Mouse (Mus musculus): ENCODE data around the gene Efhc1.

Efhc1 gene

DNA sequence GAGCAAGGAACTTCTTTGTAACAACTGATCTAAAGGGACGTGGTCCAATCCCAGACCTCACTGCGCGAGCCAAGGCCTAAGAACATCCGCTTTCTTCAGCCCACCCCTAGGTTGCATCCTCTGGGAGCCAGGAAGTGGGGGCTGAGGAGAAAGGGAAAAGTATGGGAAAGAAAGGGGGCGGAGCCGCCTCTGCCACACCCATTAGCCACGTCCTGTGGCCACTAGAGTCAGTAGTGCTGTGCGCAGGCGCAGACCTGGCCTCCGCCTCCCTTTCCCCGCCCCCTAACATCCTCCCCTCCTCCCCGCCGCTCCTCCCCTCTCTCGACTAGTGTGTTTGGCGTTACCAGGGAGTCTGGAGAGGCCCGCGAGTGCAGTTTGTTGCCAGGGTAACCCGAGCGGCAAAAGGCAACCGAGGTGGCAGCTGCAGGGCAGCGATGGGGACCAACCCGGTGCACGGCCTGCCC lies at the start of gene Efhc1:
Gene Efhc1, plus strand, starts transcription at position 327 of the 464 bp plus-strand sequence.
- DNase-seq (ENCODE audit: low read depth, low spot score), result no peak

DNA sequence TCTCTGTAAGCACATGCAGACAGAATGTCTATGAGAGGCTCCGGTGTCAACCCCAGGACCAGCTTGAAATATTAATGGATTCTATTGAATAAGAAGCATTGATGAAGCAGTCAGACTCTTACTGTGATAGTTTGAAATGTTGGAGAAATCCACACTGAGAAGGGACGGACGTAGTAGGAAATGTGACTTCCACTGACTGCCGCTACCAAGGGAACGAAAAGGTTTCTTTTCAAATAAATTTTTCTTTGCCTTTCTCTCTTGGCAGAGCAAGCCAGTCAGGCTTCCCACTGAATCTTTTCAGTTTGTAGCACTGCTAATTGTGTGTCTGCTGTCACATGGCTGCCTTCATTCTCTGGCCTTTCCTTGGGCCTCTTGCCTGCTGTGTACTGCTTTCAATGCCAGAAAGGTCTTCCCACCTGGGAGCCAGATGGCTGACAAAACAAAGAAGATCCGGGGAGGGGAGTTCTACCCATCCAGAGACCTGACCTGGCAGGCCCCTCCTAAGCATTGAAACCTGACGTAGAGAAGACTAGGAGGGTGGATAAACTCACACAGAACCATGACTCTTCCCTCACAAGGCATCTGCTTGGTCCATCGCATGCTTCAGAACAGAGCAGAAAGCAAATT lies 45.8 kb upstream of the Efhc1 start:
- no peak for DNase-seq (ENCODE audit: low read depth, low spot score)

DNA sequence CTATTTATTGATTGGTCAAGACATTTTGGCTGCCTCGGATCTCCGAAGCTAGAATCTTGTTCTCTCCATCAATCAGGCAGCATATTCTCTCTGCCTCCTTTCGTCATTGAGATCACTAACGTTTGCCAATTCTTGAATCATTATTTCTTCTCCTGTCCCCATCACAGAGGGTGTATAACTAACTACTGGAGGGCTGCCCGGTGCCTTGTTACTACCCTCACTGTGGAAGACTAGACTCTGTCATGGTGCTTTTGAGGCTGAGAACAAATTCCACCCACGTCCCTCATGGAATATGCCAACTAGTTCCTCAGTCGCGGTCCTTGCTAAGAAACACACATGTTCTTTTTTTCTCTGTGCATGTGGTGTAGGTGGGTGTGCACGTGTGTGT lies 45.3 kb upstream of the Efhc1 start:
- no peak for DNase-seq (ENCODE audit: low read depth, low spot score)

DNA sequence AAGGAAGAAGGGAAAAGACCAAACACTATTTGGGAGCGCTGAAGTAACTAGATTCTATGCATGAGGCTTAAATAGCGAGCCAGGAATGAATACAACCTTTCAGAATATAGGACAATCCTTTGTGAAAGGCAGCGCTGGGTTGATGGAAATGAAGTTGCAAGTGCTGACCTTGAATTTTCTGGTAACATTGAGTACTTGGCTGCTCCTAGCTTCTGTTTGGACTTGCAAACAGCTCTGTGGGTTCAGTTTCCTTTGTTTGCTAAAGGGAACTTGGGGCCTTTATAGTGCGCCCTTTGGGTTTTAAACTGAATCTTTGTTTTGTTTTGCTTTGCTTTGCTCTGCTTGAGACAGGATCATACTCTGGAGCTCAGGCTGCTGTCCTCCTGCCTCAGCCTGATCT lies 42.9 kb upstream of the Efhc1 start:
- no peak for DNase-seq (ENCODE audit: low read depth, low spot score)

DNA sequence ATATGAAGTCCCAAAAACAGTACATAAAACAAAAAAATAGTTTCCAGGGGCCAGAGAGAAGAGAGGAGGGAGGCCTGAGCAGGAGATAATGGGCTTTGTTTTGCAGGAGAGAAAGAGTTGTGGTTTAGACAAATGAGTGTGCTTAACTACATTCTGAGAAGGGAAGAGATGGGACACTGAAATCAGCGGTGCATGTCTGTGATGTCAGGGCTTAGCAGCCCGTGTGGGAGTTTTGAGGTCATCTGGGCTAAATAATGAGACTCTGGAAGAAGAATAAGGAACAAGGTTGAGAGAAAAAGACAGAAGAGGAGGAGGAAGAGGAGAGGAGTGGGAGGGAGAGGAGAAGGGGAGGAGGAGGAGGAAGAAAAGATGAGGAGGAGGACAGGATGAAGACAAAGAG lies 39.3 kb upstream of the Efhc1 start:
- DNase-seq (ENCODE audit: low read depth, low spot score), result no peak

DNA sequence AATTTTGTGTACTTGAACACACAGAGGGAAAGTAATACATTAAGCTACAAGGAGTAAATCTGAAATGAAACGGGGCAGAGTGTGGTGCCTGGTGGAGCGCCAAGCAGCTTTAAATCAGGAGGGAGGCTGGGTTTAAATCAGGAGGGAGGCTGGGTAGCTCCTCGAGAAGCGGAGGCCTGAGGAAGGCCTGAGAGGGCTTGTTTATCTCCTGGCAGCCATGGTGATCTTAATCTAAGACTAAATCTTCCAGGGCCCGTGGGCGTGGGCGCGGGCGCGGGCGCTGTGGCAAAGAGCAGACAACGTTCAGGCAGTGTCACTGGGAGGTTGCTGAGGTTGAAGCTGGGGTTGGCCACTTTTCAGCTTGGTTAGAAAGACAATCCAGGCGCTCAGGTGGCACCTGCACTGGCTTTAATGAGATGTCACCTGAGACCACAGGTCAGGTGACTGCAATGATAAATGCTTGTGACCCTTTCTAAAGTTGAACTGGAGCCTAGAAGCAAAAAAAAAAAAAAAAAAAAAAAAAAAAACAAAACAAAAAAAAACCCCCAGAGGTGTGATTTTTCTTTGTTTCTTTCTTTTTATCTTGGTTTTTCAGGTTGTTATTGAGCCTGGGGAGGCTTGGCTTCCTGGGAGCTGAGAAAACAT lies 38.8 kb upstream of the Efhc1 start:
- no peak for DNase-seq (ENCODE audit: low read depth, low spot score)

DNA sequence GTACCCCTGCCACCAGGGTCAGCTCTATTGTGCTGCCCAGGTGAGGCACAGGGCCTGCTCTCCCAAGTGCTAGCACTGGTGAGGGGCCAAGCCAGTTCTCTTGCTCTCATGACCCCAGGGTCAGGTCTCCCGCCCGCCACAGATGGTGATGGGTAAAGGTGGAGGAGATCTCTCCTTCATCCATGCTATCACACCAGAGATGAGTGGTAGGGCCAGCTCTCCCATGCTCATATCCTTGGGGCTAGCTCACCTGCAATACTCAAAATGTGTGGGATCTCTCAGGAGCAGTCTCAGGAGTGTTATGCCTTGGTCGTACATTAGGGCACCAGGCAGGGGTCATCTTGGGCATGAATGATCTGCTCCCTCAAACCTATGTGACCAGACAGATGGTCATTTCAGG lies 36.7 kb upstream of the Efhc1 start:
- DNase-seq (ENCODE audit: low read depth, low spot score), result no peak

DNA sequence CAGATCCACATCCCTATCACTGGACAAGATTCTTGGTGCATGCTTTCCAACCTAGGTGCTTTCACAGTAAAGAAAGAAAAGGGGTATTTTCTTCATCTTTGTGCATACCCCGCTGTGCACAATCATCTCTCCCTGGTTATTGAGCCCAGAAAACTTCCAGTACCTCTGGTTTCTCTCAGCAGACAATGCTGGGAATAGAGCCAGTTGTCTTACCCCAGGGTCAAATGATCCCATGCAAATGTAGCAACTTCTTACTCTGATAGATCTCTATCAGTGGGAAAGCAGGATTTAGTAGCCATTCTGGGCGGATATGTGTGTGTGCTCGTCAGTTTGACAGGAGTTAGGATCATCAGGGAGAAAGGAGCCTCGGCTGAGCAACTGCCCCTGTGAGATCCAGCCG lies 35.8 kb upstream of the Efhc1 start:
- DNase-seq (ENCODE audit: low read depth, low spot score), result no peak

DNA sequence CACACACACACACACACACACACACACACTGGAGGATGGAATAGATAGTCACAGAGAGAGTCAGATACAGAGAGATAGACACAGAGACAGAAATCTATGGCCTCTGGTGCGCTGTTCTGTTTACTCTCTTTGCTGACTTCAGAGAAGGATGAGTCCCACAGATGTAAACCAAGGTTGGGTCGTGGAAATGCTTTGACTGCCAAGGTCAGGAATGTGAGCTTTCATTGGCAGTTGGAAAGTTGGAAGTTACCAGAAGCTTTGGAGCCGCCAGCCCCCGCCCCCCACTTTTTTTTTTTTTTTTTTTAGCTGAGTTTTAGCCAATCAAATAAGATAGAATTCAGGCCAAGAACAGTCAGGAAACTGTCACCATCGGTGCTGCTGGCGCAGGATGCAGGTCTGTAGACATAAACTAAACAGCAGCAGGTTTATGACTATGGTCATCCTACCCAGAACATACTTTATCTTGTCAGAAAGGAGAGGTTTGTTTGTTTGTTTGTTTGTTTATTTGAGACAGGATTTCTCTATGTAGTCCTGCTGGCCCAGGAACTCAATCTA lies 33.9 kb upstream of the Efhc1 start:
- no peak for DNase-seq (ENCODE audit: low read depth, low spot score)

DNA sequence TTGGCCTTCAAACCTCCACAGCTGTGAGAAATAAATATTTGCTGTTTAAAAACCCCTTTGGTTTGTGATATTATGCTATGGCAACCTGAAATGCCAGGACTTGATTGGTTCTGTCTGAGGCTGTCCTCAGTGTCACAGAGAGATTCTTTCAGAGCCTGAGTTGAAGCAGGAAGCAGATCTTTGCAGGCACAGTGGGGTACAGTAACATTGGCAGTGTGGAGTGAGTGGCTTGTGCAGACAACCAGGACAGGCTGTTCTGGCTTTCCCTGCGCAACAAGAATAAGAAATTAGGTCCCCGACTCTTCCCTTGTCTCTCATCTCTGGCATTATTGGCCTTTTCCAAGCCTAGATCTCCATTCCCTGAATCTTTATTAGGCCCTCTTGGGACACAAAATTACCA lies 31.7 kb upstream of the Efhc1 start:
- DNase-seq (ENCODE audit: low read depth, low spot score), result no peak

DNA sequence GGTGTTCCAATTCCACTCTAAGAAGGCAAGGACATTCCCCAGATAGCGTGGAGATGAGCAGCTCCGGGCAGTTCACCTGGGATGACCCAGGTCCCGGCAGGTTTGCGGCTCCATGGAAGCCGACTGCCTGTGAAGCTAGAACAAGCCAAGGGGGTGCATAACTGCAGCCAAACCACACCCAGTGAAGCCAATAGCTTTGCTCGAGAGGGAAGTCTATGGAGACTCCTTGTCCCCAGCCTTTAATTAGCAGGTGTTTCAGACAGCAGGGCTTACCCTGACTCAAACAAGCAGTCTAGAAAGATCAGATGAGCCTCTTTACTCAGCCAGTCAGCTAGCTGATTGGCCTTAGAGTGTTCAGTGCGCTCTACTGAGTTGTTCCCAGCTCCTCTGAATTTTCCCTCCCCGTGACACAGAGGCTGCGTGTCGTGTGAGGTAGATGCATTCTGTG lies 30.3 kb upstream of the Efhc1 start:
- no peak for DNase-seq (ENCODE audit: low read depth, low spot score)

DNA sequence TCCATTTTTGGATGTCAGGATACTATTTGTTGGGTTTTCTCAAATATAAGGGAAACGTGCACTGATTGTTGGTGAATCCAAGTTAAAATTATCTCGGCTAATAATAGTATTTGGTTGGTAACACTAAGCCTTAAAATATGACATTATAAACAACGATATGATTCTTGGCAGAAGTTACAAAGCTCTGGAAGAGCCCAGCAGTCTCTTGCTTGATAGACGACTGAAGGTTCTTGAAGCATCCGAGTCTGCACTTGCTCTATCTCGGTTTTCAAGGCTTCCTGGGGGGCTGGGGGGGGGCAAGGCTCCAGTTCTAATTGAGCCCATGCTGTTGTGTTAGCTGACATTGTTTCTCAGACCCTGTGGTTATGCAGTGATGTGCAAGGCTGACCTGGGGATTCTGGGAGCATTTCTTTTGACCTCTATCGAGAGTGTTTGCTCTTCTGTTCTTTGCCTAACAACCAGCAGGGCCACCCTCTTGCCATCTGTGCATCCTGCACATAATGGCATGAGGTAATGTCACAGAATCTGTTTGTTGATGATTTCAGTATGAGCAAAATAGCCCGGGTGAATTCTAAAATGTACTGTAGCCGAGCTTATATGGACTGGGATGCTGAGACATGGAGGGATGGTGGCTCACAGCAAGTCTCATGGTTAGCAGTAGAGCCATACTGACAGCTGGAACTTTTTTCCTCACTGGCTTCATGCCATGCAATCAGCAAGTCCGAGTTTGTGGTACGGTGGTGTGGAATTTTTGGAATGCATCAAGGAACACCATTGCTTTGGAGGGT lies 28.6 kb upstream of the Efhc1 start:
- no peak for DNase-seq (ENCODE audit: low read depth, low spot score)

DNA sequence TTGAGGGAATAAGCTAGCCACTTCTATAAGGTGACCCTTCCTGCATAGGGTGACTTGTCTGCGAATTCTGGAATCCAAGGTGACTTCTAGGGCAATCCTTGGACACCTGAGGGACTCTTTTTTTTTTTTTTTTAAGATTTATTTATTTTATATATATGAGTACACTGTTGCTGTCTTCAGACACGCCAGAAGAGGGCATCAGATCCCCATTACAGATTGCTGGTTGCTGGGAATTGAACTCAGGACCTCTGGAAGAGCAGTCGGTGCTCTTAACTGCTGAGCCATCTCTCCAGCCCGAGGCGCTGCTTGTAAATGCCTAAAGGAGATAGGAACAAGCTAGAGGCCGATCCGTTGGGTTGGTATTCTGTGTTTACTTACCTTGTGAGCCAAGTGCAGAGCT lies 26.1 kb upstream of the Efhc1 start:
- peak; percentile 11 for DNase-seq (ENCODE audit: low read depth, low spot score)

DNA sequence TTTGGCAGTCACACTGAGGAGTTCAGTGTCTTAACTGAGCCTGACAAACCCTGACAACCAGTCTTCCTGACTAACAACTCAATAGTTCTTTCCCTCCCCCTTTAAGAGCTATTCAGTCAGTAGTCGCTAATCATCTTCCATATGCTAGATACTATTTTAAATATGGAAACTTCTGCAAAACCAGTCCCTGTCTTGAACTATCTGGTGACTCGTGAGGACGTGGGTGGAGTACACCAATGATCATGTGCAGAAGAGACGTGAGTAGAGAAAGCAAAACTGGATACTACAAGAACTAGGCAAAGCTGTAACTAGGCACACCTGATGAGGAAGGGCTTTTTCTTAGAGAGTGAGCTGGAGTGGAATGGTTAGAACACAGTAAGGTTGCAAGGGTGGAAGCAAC lies 25.5 kb upstream of the Efhc1 start:
- no peak for DNase-seq (ENCODE audit: low read depth, low spot score)

DNA sequence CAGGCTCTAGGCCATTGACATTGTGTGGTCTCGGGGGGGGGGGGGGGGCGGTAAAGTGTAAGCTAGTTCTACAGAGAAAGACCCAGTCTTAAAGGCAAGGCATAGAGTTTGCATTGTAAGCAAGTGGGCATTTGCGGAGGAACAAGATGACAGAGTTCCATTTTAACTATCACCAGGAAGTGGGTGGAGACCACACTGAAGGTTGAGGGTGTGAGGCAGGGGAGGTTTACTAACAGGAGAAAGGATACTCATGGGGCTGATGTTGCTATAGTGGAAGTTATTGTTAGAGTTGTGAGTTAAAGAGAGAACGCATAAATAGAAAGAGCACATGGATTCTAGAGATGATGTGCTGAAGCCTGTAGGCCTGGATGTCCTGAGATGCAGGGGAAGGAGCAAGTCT lies 25.1 kb upstream of the Efhc1 start:
- no peak for DNase-seq (ENCODE audit: low read depth, low spot score)

DNA sequence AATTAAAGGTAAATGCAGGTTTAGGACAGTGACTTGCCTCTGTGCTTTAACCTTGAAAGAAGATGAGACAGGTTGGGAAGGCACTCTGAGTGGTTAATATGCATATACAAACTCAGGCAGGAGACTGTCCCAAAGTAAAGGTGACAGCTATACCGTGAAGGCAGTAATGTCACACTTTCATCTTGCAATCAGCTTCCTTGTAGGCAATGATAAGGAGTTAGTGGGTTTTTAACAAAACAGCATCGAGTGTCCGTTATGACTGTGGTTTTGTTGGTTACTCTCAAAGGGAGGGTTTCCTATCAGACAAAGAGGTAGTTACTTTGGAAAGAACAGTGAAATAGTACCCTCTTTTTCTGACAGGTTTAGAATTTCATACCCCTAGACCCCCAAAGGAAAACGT lies 22.9 kb upstream of the Efhc1 start:
- no peak for DNase-seq (ENCODE audit: low read depth, low spot score)

DNA sequence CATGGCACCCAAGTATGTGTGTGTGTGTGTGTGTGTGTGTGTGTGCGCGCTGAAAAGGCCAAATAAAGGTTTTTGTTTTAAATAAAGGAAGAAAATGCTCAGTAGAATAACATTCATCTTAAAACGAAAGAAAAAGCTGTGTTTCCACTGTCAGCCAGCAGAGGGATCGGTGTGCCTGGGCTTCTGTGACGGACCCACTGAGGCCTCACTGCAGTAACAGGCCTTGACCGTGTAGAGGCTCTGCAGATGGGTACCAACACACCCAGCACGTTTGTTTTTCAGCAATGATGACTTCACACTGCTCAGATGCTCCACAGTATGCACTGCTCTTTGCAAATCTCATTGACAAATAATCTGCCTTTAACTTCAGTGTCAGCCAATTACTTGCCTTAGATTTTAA lies 18.0 kb upstream of the Efhc1 start:
- DNase-seq (ENCODE audit: low read depth, low spot score), result peak; percentile 69

DNA sequence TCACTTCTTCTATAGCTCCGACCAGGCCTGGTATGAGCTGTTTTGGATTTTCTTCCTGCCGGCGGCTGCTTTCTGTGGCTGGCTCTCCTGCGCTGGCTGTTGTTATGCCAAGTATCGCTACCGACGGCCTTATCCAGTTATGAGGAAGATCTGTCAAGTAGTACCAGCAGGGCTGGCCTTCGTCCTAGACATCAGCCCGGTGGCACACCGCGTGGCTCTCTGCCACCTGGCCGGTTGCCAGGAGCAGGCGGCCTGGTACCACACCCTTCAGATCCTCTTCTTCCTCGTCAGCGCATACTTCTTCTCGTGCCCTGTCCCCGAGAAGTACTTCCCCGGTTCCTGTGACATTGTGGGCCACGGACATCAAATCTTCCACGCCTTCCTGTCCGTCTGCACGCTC lies 16.3 kb upstream of the Efhc1 start:
- DNase-seq (ENCODE audit: low read depth, low spot score), result no peak

DNA sequence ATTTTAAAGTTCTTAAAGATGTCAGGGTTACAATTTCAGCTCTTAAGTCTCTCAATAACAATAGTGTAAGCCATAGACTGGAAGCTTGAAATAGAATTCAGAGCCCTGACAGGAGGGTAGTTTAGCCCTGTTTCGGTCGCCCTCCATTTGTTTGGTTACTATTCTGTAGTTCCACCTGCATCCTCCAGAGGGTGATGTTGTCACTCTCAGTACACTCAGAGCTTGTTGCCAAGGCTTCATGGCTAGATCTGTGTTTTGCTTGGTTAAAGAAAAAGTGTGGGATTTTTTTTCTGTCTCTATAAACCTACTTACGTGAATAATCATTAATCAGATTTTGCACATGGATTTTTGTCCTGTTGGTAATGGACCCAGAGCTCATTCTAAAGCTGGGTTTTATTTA lies 12.4 kb upstream of the Efhc1 start:
- DNase-seq (ENCODE audit: low read depth, low spot score), result peak; percentile 67

DNA sequence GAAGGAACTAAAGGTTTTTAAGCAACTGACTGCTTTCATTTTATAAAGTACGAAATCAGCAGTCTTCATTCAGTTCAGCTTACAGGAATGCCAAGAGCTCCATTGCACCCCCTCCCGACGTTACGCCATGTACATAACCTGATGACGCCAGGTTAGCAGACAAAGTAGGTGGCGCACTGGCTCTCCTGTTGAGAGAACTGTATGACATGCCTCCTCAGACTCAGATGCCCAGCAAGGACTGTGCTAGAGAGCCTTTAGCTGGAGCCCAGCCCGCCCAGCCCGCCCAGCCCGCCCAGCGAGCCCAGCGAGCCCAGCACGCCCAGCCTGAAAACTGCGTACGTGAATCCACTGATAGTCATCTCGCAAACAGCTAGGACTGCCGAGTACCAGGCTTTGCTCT lies 11.3 kb upstream of the Efhc1 start:
- DNase-seq (ENCODE audit: low read depth, low spot score), result no peak

DNA sequence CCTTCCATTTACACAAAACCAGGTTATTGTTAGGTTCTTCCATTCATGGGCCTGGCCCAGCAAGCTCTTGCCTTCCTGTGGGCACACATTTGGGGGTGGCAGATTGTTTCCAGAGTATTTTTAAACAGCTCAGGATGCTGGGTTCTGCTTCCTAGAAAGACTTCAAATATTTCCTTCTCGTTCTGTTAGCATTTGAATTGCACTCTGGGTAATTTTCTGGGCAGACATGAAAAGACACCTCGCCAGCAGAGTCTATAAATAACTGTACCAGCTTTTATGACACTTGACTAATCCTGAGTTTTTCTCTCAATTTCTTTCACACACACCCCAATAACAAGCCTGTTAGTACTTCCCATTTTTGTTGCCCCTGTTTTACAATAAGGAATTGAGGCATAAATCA lies 10.1 kb upstream of the Efhc1 start:
- no peak for DNase-seq (ENCODE audit: low read depth, low spot score)

DNA sequence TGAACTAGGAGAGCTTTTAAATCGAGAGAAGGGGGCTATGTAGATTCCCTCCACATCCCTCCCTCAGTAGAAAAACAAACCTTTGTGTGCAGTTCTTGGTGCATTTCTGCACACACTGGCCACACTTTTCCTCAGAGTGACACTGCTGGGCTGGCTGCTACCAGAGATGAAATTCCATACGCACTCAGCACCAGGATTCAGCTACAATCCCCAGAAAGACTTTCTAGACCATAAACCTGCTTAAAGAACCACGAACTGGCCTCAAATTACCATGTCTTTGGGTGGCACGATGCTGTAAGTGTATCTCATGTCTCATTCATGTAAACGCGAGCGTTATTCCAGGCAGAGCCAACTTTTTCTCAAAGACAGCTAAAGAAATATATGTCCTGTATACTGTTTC lies 9.6 kb upstream of the Efhc1 start:
- DNase-seq (ENCODE audit: low read depth, low spot score), result no peak

DNA sequence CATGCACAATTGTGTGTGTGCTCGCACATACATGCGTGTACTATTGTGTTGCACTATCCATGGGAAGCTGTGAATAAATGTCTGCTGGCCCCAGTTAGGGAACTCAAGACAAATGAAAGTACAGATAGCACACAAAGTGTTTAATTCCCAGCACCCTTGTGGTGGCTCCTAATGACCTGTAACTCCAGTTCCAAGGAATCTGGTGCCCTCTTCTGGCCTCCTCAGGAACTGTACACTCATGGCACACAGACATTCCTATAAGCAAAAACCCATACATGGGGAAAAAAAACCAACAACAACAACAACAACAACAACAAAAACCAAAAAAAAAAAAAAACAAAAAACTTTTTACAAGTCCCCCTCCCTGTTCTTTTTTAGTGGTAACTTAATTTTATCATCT lies 8.4 kb upstream of the Efhc1 start:
- peak; percentile 21 for DNase-seq (ENCODE audit: low read depth, low spot score)

Measured in A20 (cell line).